Mouse (Mus musculus) forelimb bud, embryonic 11.5 days (tissue): ENCODE data around the gene Prdx1.
"Not testable (repeated sequence)": the region's sequence is repeated elsewhere in the genome, so short reads cannot be mapped to it uniquely, and the experiment has no call there.

Source experiments
- DNase-seq: peaks from one replicate; pipeline ENCODE4 v3.0.0-alpha.2; 2012; ENCODE audit warnings: low read depth, low spot score

Gene Prdx1

GRCm38 (mm10) chr4:116685402-116686061, at the start of gene Prdx1:
Prdx1 (plus strand) TSS chr4:116685544.
- DNase-seq = peak; percentile 94

GRCm38 (mm10) chr4:116638821-116639220, 46.5 kb upstream of the Prdx1 start:
- no peak for DNase-seq

GRCm38 (mm10) chr4:116642071-116642470, 43.3 kb upstream of the Prdx1 start:
- no peak for DNase-seq

GRCm38 (mm10) chr4:116644326-116644725, 41.0 kb upstream of the Prdx1 start:
- DNase-seq = no peak

- no peak for DNase-seq
Measured at GRCm38 (mm10) chr4:116645624-116646023, 39.7 kb upstream of the Prdx1 start.

GRCm38 (mm10) chr4:116649411-116649810, 35.9 kb upstream of the Prdx1 start:
- no peak for DNase-seq

GRCm38 (mm10) chr4:116650365-116650764, 35.0 kb upstream of the Prdx1 start:
- no peak for DNase-seq

GRCm38 (mm10) chr4:116650924-116651796, 34.2 kb upstream of the Prdx1 start, which contains the start of gene Akr1a1:
Akr1a1 (minus strand) TSS chr4:116651680.
- peak; percentile 90 for DNase-seq

GRCm38 (mm10) chr4:116651797-116652135, 33.6 kb upstream of the Prdx1 start:
- no peak for DNase-seq

GRCm38 (mm10) chr4:116653228-116653627, 32.1 kb upstream of the Prdx1 start:
- no peak for DNase-seq

GRCm38 (mm10) chr4:116655100-116655499, 30.2 kb upstream of the Prdx1 start:
- no peak for DNase-seq

- no peak for DNase-seq
Measured at GRCm38 (mm10) chr4:116655658-116656057, 29.7 kb upstream of the Prdx1 start.

GRCm38 (mm10) chr4:116657971-116658370, 27.4 kb upstream of the Prdx1 start:
- DNase-seq = no peak

- DNase-seq = no peak
Measured at GRCm38 (mm10) chr4:116659474-116659873, 25.9 kb upstream of the Prdx1 start.

GRCm38 (mm10) chr4:116659916-116660315, 25.4 kb upstream of the Prdx1 start:
- not testable (repeated sequence) for DNase-seq

- DNase-seq = no peak
Measured at GRCm38 (mm10) chr4:116660829-116661228, 24.5 kb upstream of the Prdx1 start.

GRCm38 (mm10) chr4:116661998-116662397, 23.3 kb upstream of the Prdx1 start:
- no peak for DNase-seq

GRCm38 (mm10) chr4:116666625-116667024, 18.7 kb upstream of the Prdx1 start:
- DNase-seq = no peak

- no peak for DNase-seq
Measured at GRCm38 (mm10) chr4:116668145-116668544, 17.2 kb upstream of the Prdx1 start.

GRCm38 (mm10) chr4:116669291-116669690, 16.1 kb upstream of the Prdx1 start:
- no peak for DNase-seq

- no peak for DNase-seq
Measured at GRCm38 (mm10) chr4:116672785-116673184, 12.6 kb upstream of the Prdx1 start.

- not testable (repeated sequence) for DNase-seq
Measured at GRCm38 (mm10) chr4:116674761-116675160, 10.6 kb upstream of the Prdx1 start.

- DNase-seq = no peak
Measured at GRCm38 (mm10) chr4:116676027-116676426, 9.3 kb upstream of the Prdx1 start.
